Comparison of ENCODE assay signal across 13 mouse cellular contexts in the genomic region with DNA sequence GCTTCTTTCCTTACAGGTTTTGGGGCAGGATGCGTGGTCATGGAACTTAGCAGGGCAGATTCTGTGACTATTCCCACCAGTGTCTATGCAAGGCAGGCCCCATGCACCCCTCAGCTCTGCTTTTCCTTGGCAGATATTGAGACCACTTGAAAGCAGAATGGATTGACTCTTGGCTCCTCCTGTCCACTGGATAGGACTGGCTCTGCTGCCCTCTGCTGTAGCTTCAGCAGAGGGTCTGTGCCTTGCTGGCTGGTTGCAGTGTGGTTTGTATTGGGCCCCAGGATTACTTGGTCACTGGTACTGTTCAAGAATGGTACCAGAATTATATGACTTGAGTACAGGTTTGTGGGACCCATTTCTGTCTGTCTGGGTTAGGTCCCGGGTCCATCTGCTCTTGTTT. TPM values are rescaled to one million over a fixed set of nuclear protein-coding genes. Genes with fewer than 3 reads are reported as not detected.
DNase-seq lines count a peak whose midpoint lies in the region; ATAC-seq lines count a peak whose summit lies in the region.
"Had no signal": no experiment of that assay in that cellular context is flagged by ENCODE, and none has a peak within 500 bp of the region (broad histone marks: within the 10 kb centered on the region; RNA-seq: fewer than 3 reads in every experiment).

No protein-coding gene starts in this region.

- no peaks in the 10 kb centered on the region for H3K36me3 ChIP-seq in hindbrain, embryonic 11.5 days (ENCODE audit: control insufficient read depth, insufficient read depth, low read length)
- no peaks in the 10 kb centered on the region for H3K36me3 ChIP-seq in hindbrain, embryonic 13.5 days
- H3K36me3 ChIP-seq: neural tube, embryonic 12.5 days had no signal

- WGBS in hindbrain, embryonic 11.5 days = 84% methylated on average over 2 of the region's 2 CpGs
- WGBS in hindbrain, embryonic 13.5 days = 79% methylated on average over 2 of the region's 2 CpGs

- no peaks in the 10 kb centered on the region for H3K4me1 ChIP-seq in hindbrain, embryonic 11.5 days (replicated peaks; ENCODE audit: control insufficient read depth, insufficient read depth, low read length)
- H3K4me1 ChIP-seq in hindbrain, embryonic 13.5 days (replicated peaks) = no peaks in the 10 kb centered on the region
- H3K4me1 ChIP-seq: neural tube, embryonic 12.5 days had no signal

- H3K4me3 ChIP-seq in hindbrain, embryonic 11.5 days (ENCODE audit: low read depth, low read length) = no peak overlapping the region
- H3K4me3 ChIP-seq in hindbrain, embryonic 13.5 days = no peak overlapping the region
- H3K4me3 ChIP-seq: neural tube, embryonic 12.5 days had no signal

- DNase-seq in adrenal gland, postnatal 14 days = peak; percentile 34
- DNase-seq in adrenal gland, adult 8-10 months = no peak
- peak; percentile 19 for DNase-seq in hindbrain, embryonic 11.5 days (ENCODE audit: low spot score)
- peak; percentile 12 for DNase-seq in retina, embryonic 14.5 days (ENCODE audit: low spot score)
- no peak for DNase-seq in retina, postnatal 1 day
- no peak for DNase-seq in frontal cortex, postnatal 25 days (ENCODE audit: low spot score in 2 of 2)
- DNase-seq in spleen, postnatal 14 days (ENCODE audit: low spot score in 2 of 2) = no peak

- no peak overlapping the region for H3K4me2 ChIP-seq in hindbrain, embryonic 11.5 days (replicated peaks; ENCODE audit: low read depth, low read length)
- no peak overlapping the region for H3K4me2 ChIP-seq in hindbrain, embryonic 13.5 days
- H3K4me2 ChIP-seq: neural tube, embryonic 12.5 days had no signal

- no peak for ATAC-seq in hindbrain, embryonic 11.5 days (ENCODE audit: low FRiP score)
- no peak for ATAC-seq in hindbrain, embryonic 13.5 days (ENCODE audit: low FRiP score)

- no peaks in the 10 kb centered on the region for H3K9me3 ChIP-seq in hindbrain, embryonic 11.5 days (ENCODE audit: control insufficient read depth, low read length)
- H3K9me3 ChIP-seq in hindbrain, embryonic 13.5 days = no peaks in the 10 kb centered on the region
- H3K9me3 ChIP-seq: neural tube, embryonic 12.5 days had no signal

- H3K27ac ChIP-seq in hindbrain, embryonic 11.5 days (ENCODE audit: low read depth, low read length) = no peak overlapping the region
- no peak overlapping the region for H3K27ac ChIP-seq in hindbrain, embryonic 13.5 days
- H3K27ac ChIP-seq: macrophage; neural tube, embryonic 12.5 days had no signal

- no peak overlapping the region for H3K9ac ChIP-seq in hindbrain, embryonic 11.5 days (ENCODE audit: low read depth, low read length)
- no peak overlapping the region for H3K9ac ChIP-seq in hindbrain, embryonic 13.5 days
- H3K9ac ChIP-seq: neural tube, embryonic 12.5 days had no signal

- H3K27me3 ChIP-seq in hindbrain, embryonic 11.5 days (ENCODE audit: control insufficient read depth, insufficient read depth, low read length) = no peaks in the 10 kb centered on the region
- no peaks in the 10 kb centered on the region for H3K27me3 ChIP-seq in hindbrain, embryonic 13.5 days
- H3K27me3 ChIP-seq: neural tube, embryonic 12.5 days had no signal

RNA-seq across cellular contexts. Expression of gene Mov10l1, which starts 16.4 kb away (rescaled TPM):
- not detected in 2 replicates for total RNA-seq in adrenal gland, postnatal 14 days (2021)
- not detected for total RNA-seq in adrenal gland, adult 8-10 months (2022)
- 0.15 TPM in 1 of 2 replicates, not detected in the other for polyA plus RNA-seq in hindbrain, embryonic 11.5 days (2014; fragmentation: Nextera tagmentation; extraction: Ambion mirVana)
- not detected in 2 replicates for polyA plus RNA-seq in hindbrain, embryonic 13.5 days (2015; fragmentation: Nextera tagmentation; extraction: Ambion mirVana)
- total RNA-seq: granulocyte monocyte progenitor cell, adult 5-6 weeks; layer of hippocampus, postnatal 14 days had no signal
- polyA plus RNA-seq: macrophage; neural tube, embryonic 12.5 days; spleen, adult 2 months had no signal

RNA-seq across cellular contexts. Expression of gene Mlc1, which starts 20.3 kb away (rescaled TPM):
- 0.30 TPM in 1 of 2 replicates, not detected in the other for total RNA-seq in adrenal gland, postnatal 14 days (2021)
- under 1 TPM in 2 of 4 experiments, not detected in 2; 0.16 to 0.17 TPM for total RNA-seq in adrenal gland, adult 8-10 months (2022)
- polyA plus RNA-seq in hindbrain, embryonic 11.5 days (2014; fragmentation: Nextera tagmentation; extraction: Ambion mirVana) = 3.7 and 4.1 TPM in 2 replicates
- polyA plus RNA-seq in hindbrain, embryonic 13.5 days (2015; fragmentation: Nextera tagmentation; extraction: Ambion mirVana) = 8.2 and 11.8 TPM in 2 replicates
- total RNA-seq: granulocyte monocyte progenitor cell, adult 5-6 weeks had no signal
- polyA plus RNA-seq: macrophage had no signal

RNA-seq across cellular contexts. Expression of gene Ttll8, which starts 44.9 kb away (rescaled TPM):
- 0.11 TPM in 1 of 2 replicates, not detected in the other for total RNA-seq in adrenal gland, postnatal 14 days (2021)
- total RNA-seq in adrenal gland, adult 8-10 months (2022) = not detected
- polyA plus RNA-seq in hindbrain, embryonic 11.5 days (2014; fragmentation: Nextera tagmentation; extraction: Ambion mirVana) = 0.15 TPM in 1 of 2 replicates, not detected in the other
- polyA plus RNA-seq in hindbrain, embryonic 13.5 days (2015; fragmentation: Nextera tagmentation; extraction: Ambion mirVana) = not detected in 2 replicates
- total RNA-seq: granulocyte monocyte progenitor cell, adult 5-6 weeks had no signal
- polyA plus RNA-seq: macrophage; neural tube, embryonic 12.5 days; spleen, adult 2 months had no signal

Comparison
In these comparisons a context has a peak if more than half of its experiments do, and no peak if none do; other contexts are left out.
1. DNase-seq: peak in adrenal gland, postnatal 14 days (single experiment), hindbrain, embryonic 11.5 days (single experiment) and retina, embryonic 14.5 days (single experiment); none in adrenal gland, adult 8-10 months (single experiment), retina, postnatal 1 day (single experiment), frontal cortex, postnatal 25 days (0 of 2) and spleen, postnatal 14 days (0 of 2).